Mouse (Mus musculus) limb, embryonic 11.5 days (tissue): ENCODE results near the gene Fam32a. TPM values are rescaled to one million over a fixed set of nuclear protein-coding genes. Genes with fewer than 3 reads are reported as not detected.
A peak's percentile ranks its signal among the peaks of the same experiment; 100 is the strongest.

Experiments used
- ATAC-seq: fragments of 200-750 bp; cut with Nextera tagmentation; 2 replicates; pipeline ENCODE4 v1.8.0; 2017; ENCODE audit warnings: low read depth; ENCODE audit not compliant: insufficient number of reproducible peaks, low FRiP score, low TSS enrichment
- DNase-seq: peaks from one replicate; pipeline ENCODE4 v3.0.0-alpha.2; 2015; ENCODE audit warnings: low spot score
- H3K27ac ChIP-seq: fragments of 300-500 bp; sonication (generic); replicated peaks from 2 replicates; pipeline ENCODE4 v1.5.1; 2014; ENCODE audit warnings: low read depth, mild to moderate bottlenecking, low read length
- H3K27me3 ChIP-seq: fragments of 300-500 bp; sonication (generic); 2 replicates; pipeline ENCODE4 v1.6.1; 2014; ENCODE audit warnings: mild to moderate bottlenecking, low read length, mixed read lengths; ENCODE audit not compliant: control insufficient read depth, insufficient read depth
- H3K36me3 ChIP-seq: fragments of 300-500 bp; sonication (generic); 2 replicates; pipeline ENCODE4 v1.6.1; 2014; ENCODE audit warnings: mild to moderate bottlenecking, low read length, moderate library complexity, mixed read lengths; ENCODE audit not compliant: control insufficient read depth, insufficient read depth
- H3K4me1 ChIP-seq: fragments of 300-500 bp; sonication (generic); 2 replicates; pipeline ENCODE4 v1.6.1; 2014; ENCODE audit warnings: low read length, mixed read lengths; ENCODE audit not compliant: control insufficient read depth, insufficient read depth
- H3K4me2 ChIP-seq: fragments of 300-500 bp; sonication (generic); 2 replicates; pipeline ENCODE4 v1.6.1; 2014; ENCODE audit warnings: low read depth, mild to moderate bottlenecking, moderate library complexity; ENCODE audit not compliant: severe bottlenecking
- H3K4me3 ChIP-seq: fragments of 300-500 bp; sonication (generic); 2 replicates; pipeline ENCODE4 v1.5.1; 2014; ENCODE audit warnings: low read depth, low read length
- H3K9ac ChIP-seq: fragments of 300-500 bp; sonication (generic); 2 replicates; pipeline ENCODE4 v1.6.1; 2014; ENCODE audit warnings: mild to moderate bottlenecking, low read length
- H3K9me3 ChIP-seq: fragments of 300-500 bp; sonication (generic); 2 replicates; pipeline ENCODE4 v1.6.1; 2016; ENCODE audit warnings: low read length; ENCODE audit not compliant: control insufficient read depth
- WGBS: fragments of 180-500 bp; shearing (Covaris S2); extraction: QIAGEN DNeasy Blood & Tissue Kit; methylation state at CpG from one replicate; pipeline ENCODE4 v1.1.7; 2014; 5-methylcytosine and 5-hydroxymethylcytosine counted together
- polyA plus RNA-seq: library from polyadenylated mRNA; unstranded; fragments of >200 nt; fragmentation: Nextera tagmentation; extraction: Ambion mirVana; gene quantifications from 2 replicates; pipeline ENCODE4 v1.2.1, GENCODE M21; 2014

The Fam32a gene
- polyA plus RNA-seq: 66.1 and 69.3 TPM in 2 replicates

DNA sequence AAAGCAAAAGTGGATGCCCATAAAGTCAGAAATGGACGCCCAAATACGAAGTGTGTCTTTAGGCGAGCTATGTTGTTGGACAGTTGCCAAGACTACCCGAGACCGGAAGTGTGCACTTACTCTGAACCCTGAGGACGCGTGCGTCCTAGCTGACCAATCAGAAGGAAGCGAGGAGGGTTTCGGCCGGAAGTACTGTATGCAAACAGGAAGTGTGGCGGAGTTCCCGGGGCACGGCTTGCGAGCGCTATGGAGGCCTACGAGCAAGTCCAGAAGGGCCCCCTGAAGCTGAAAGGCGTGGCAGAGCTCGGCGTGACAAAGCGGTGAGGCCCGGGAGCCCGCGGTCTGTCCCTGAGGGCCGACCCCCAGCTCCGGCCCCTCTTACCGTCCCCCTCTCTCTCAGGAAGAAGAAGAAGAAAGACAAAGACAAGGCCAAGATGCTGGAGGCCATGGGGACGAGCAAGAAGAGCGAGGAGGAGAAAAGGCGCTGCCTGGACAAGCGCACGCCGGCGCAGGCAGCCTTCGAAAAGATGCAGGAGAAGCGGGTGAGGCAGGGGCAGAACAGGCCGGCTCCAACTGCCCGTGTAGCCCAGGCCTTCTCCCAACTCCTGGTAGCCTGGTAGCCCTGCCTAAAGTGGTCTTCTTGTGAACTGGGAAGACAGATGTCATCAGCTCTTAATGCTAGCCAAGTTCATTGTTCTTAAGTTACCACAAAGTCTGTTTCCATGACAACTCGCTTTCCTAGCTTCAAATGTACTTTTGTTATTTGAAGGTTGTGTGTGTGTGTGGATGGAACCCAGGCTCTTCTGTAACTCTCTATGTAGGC, at the start of gene Fam32a:
Gene Fam32a (plus strand): TSS at position 190 of the 823 bp plus-strand sequence.
- peak; percentile 95 for ATAC-seq
- Histone ChIP-seq H3K36me3 (peaks cover 14% of the 10 kb centered on the region), H3K9ac (peak within 1 kb of the TSS; percentile 81), H3K4me1 (peaks cover 5% of the 10 kb centered on the region), H3K4me2 (peak within 1 kb of the TSS; percentile 75), H3K4me3 (peak within 1 kb of the TSS; percentile 82), H3K9me3 (no peaks in the 10 kb centered on the region), H3K27ac (0 out of 2 replicates have a peak within 1 kb of the TSS, but pooled peaks have one; percentile 26), H3K27me3 (no peaks in the 10 kb centered on the region)
- WGBS: 15% methylated on average over 39 of the region's 39 CpGs
- peak; percentile 93 for DNase-seq

DNA sequence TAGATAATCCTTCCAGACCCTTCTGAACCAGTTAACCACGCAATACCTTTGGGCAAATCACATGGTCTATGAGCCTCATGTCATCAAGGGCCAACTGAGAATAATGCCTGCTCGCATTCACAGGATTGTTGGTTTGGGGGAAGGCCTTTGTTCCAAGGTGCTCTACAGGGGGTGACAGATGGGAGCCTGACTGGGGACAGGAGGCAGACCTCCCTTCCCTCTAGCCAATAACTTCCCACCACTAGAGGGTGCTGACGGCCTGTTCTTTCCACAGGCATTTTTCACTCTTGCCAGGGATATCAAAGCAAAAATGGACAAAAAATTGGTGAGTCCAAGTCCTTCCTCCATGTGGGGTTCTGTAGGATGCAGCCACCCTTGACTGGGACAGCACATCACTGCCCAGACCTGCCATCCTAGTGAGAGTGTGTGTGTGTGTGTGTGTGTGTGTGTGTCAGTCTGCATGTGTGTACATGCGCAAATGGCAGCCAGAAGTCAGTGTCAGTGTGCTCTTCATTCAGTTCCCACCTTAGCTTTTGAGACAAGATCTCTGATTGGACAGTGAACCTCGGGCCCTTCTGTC, 42.1 kb upstream of the Fam32a start:
- Histone ChIP-seq H3K4me1 (no peaks in the 10 kb centered on the region), H3K36me3 (peaks cover 27% of the 10 kb centered on the region), H3K27ac (no peak overlapping the region), H3K27me3 (no peaks in the 10 kb centered on the region), H3K9ac (no peak overlapping the region), H3K9me3 (no peaks in the 10 kb centered on the region), H3K4me3 (no peak overlapping the region), H3K4me2 (no peak overlapping the region)
- WGBS: 69% methylated on average over 5 of the region's 5 CpGs
- ATAC-seq (no peak), DNase-seq (peak; percentile 72)

GRCm38 (mm10) chr8:72183554-72184202, 35.9 kb upstream of the Fam32a start:
- H3K9ac ChIP-seq: no peak overlapping the region
- peaks cover 4% of the 10 kb centered on the region for H3K36me3 ChIP-seq
- H3K4me2 ChIP-seq: no peak overlapping the region
- H3K4me1 ChIP-seq: no peaks in the 10 kb centered on the region
- ATAC-seq (no peak), DNase-seq (no peak)
- no peaks in the 10 kb centered on the region for H3K9me3 ChIP-seq
- H3K4me3 ChIP-seq: no peak overlapping the region
- no peak overlapping the region for H3K27ac ChIP-seq
- H3K27me3 ChIP-seq: no peaks in the 10 kb centered on the region
- 89% methylated on average over 2 of the region's 2 CpGs for WGBS

DNA sequence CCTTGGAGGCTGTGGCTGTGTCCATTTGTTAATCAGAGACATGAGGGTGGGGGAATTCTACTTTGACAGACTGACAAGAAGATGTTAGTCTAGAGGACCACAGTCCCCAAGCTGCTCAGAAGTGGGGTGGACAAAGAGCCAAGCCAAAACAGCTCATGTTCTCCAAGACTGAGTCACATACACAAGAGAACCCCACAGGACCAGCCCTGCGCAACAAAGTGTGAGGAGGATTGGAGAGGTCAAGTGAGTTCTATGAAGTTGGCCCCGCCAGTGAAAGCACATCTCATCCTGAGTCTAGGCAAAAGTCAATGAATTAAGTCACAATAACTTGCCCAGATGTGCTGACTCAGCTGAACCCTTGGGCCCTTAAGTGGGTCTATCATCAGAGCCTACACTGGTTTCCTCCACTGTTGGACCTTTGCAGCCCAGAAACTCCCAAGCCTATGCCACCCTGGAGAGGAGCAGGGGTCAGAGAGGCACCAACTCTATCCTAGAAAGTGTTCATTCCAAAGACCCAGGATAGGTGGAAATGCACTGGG, 31.7 kb upstream of the Fam32a start:
- 92% methylated on average over 2 of the region's 2 CpGs for WGBS
- H3K4me3 ChIP-seq: no peak overlapping the region
- no peaks in the 10 kb centered on the region for H3K36me3 ChIP-seq
- H3K9me3 ChIP-seq: no peaks in the 10 kb centered on the region
- no peak for DNase-seq
- no peaks in the 10 kb centered on the region for H3K27me3 ChIP-seq
- H3K27ac ChIP-seq: no peak overlapping the region
- H3K4me1 ChIP-seq: no peaks in the 10 kb centered on the region
- no peak for ATAC-seq
- H3K4me2 ChIP-seq: no peak overlapping the region
- no peak overlapping the region for H3K9ac ChIP-seq

DNA sequence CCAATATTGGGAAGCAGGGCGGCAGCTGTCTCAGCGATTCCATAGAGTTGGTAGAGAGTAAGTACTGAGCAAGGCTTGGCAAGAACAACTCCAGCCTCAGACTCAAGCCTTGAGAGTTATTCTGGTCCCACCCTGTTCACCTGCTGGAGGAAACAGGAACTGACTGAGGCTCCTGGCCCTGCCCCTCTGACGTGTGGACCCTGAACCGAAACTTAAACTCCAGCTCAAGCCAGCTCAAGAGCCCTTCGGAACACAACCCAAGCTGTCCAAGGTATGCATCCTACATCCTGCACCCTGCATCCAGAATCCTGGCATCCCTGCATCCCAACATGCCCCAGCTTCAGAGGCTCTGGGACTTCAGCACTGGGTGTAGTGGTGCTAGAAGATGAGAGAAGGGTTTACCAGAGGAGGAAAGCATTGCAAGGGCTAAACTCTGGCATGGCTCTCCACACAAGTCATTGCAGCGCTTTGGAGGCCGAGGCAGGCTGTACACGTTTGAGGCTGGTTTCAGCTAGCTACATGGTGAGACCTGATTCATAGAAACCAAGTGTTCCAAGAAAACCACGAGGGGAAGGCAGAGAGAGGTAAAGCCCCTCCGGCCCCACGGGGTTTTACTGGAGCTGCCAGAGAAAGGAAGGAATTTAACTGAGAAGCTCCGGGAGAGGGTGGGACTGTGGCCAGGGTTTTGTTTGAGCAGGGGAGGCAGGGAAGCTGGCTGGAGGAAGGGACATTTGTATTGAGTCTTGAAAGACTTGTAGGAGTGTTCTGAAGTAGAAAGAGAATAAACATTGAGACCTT, 29.9 kb upstream of the Fam32a start, which contains the start of gene Hsh2d:
Gene Hsh2d (plus strand): TSS at position 222 of the 798 bp plus-strand sequence.
- Histone ChIP-seq H3K27ac (no peak within 1 kb of the TSS), H3K27me3 (no peaks in the 10 kb centered on the region), H3K4me3 (no peak within 1 kb of the TSS), H3K9me3 (no peaks in the 10 kb centered on the region), H3K4me2 (no peak within 1 kb of the TSS), H3K36me3 (no peaks in the 10 kb centered on the region), H3K4me1 (no peaks in the 10 kb centered on the region), H3K9ac (no peak within 1 kb of the TSS)
- 79% methylated on average over 12 of the region's 12 CpGs for WGBS
- ATAC-seq: no peak
- DNase-seq: no peak

GRCm38 (mm10) chr8:72190215-72190539, 29.4 kb upstream of the Fam32a start:
- no peaks in the 10 kb centered on the region for H3K27me3 ChIP-seq
- no peaks in the 10 kb centered on the region for H3K4me1 ChIP-seq
- DNase-seq (no peak), ATAC-seq (no peak)
- no peaks in the 10 kb centered on the region for H3K9me3 ChIP-seq
- no peak overlapping the region for H3K4me3 ChIP-seq
- no peak overlapping the region for H3K27ac ChIP-seq
- H3K36me3 ChIP-seq: no peaks in the 10 kb centered on the region
- H3K9ac ChIP-seq: no peak overlapping the region
- WGBS: 92% methylated on average over 2 of the region's 2 CpGs
- H3K4me2 ChIP-seq: no peak overlapping the region

GRCm38 (mm10) chr8:72192065-72192464, 27.5 kb upstream of the Fam32a start:
- H3K27me3 ChIP-seq: no peaks in the 10 kb centered on the region
- DNase-seq: no peak
- no peaks in the 10 kb centered on the region for H3K9me3 ChIP-seq
- no peak overlapping the region for H3K4me2 ChIP-seq
- H3K4me1 ChIP-seq: no peaks in the 10 kb centered on the region
- no peak overlapping the region for H3K27ac ChIP-seq
- no peaks in the 10 kb centered on the region for H3K36me3 ChIP-seq
- no peak overlapping the region for H3K4me3 ChIP-seq
- ATAC-seq: no peak
- no peak overlapping the region for H3K9ac ChIP-seq

DNA sequence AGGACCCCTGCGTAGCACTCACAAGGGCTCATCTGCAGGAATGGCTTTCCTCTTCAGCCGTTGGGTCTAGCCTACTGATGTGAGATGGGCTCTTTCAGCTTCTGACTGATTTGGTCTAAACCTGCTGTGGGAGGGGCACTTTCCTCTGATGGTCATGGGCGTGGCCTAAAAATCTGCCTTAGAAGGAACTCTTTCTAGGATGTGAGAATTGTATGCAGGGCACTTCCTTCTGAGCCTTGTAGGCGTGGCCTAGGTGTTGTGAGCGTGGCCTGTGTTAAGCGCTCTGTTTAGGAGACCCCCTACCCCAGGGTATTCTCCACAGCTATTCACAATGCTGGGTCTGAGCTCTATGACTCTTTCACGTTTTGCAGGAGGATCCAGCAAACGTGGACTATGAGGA, 21.5 kb upstream of the Fam32a start:
- 63% methylated on average over 8 of the region's 8 CpGs for WGBS
- H3K9me3 ChIP-seq: no peaks in the 10 kb centered on the region; the same call in 1 of the 2 replicates
- H3K27ac ChIP-seq: no peak overlapping the region
- H3K4me2 ChIP-seq: no peak overlapping the region
- DNase-seq (no peak), ATAC-seq (no peak)
- no peaks in the 10 kb centered on the region for H3K36me3 ChIP-seq
- H3K4me1 ChIP-seq: no peaks in the 10 kb centered on the region
- H3K9ac ChIP-seq: no peak overlapping the region
- no peaks in the 10 kb centered on the region for H3K27me3 ChIP-seq
- no peak overlapping the region for H3K4me3 ChIP-seq
